Mouse (Mus musculus) erythroblast, adult 5-6 weeks (primary cell): Measurements from ENCODE around the gene Spryd7. TPM values are rescaled to one million over a fixed set of nuclear protein-coding genes. Genes with fewer than 3 reads are reported as not detected.
A peak's percentile ranks its signal among the peaks of the same experiment; 100 is the strongest.
"Not testable (repeated sequence)": the region's sequence is repeated elsewhere in the genome, so short reads cannot be mapped to it uniquely, and the experiment has no call there.

Source experiments
- ATAC-seq: replicated peaks from 2 replicates; pipeline ENCODE4 v1.8.0; 2016; ENCODE audit warnings: moderate number of reproducible peaks, mild to moderate bottlenecking, moderate TSS enrichment, inconsistent platforms; ENCODE audit not compliant: poor library complexity, low FRiP score, severe bottlenecking
- total RNA-seq, 2 experiments: library from RNA; stranded (forward) in 1 of 2; stranded (reverse) in 1 of 2; fragments of 150-400 nt in 1 of 2; fragments of 200-764, 138-1000 nt in 1 of 2; gene quantifications; 2 replicates each; pipeline versions ENCODE4 v1.2.3 to v1.2.4; 2015 to 2017; ENCODE audit warnings: low replicate concordance in 2 of 2

Spryd7 gene
- total RNA-seq (2015; ENCODE audit: low replicate concordance) (3.5 TPM in 1 of 2 replicates, not detected in the other), total RNA-seq (2017; ENCODE audit: low replicate concordance) (0.26 and 0.56 TPM in 2 replicates)

- peak; percentile 96 for ATAC-seq
Measured at GRCm38 (mm10) chr14:61556289-61557147, at the start of gene Spryd7. Gene Spryd7 (minus strand): TSS chr14:61556886.

- not testable (repeated sequence) for ATAC-seq
Measured at GRCm38 (mm10) chr14:61606088-61606487, 49.4 kb upstream of the Spryd7 start.

GRCm38 (mm10) chr14:61604081-61604480, 47.4 kb upstream of the Spryd7 start:
- ATAC-seq = no peak

GRCm38 (mm10) chr14:61603069-61603755, 46.5 kb upstream of the Spryd7 start:
- ATAC-seq = no peak

- no peak for ATAC-seq
Measured at GRCm38 (mm10) chr14:61601348-61601747, 44.7 kb upstream of the Spryd7 start.

GRCm38 (mm10) chr14:61599057-61599806, 42.5 kb upstream of the Spryd7 start:
- peak; percentile 100 for ATAC-seq

GRCm38 (mm10) chr14:61597968-61598367, 41.3 kb upstream of the Spryd7 start, which contains the start of gene Trim13:
Gene Trim13 (plus strand): TSS chr14:61598247.
- no peak for ATAC-seq

- ATAC-seq = no peak
Measured at GRCm38 (mm10) chr14:61596719-61597426, 40.2 kb upstream of the Spryd7 start.

GRCm38 (mm10) chr14:61589288-61590065, 32.8 kb upstream of the Spryd7 start:
- ATAC-seq = no peak

GRCm38 (mm10) chr14:61575941-61576340, 19.3 kb upstream of the Spryd7 start:
- ATAC-seq = no peak

GRCm38 (mm10) chr14:61575066-61575465, 18.4 kb upstream of the Spryd7 start:
- no peak for ATAC-seq

- ATAC-seq = no peak
Measured at GRCm38 (mm10) chr14:61572131-61572530, 15.4 kb upstream of the Spryd7 start.

- peak; percentile 85 for ATAC-seq
Measured at GRCm38 (mm10) chr14:61571366-61571765, 14.7 kb upstream of the Spryd7 start.

GRCm38 (mm10) chr14:61569344-61569743, 12.7 kb upstream of the Spryd7 start:
- ATAC-seq = no peak

GRCm38 (mm10) chr14:61566211-61566610, 9.5 kb upstream of the Spryd7 start:
- not testable (repeated sequence) for ATAC-seq

GRCm38 (mm10) chr14:61559856-61560255, 3.2 kb upstream of the Spryd7 start:
- ATAC-seq = no peak

- no peak for ATAC-seq
Measured at GRCm38 (mm10) chr14:61558901-61559300, 2.2 kb upstream of the Spryd7 start.

GRCm38 (mm10) chr14:61555931-61556288, 776 bp downstream of the Spryd7 start:
- ATAC-seq = no peak

- no peak for ATAC-seq
Measured at GRCm38 (mm10) chr14:61548614-61549013, 8.1 kb downstream of the Spryd7 start.
